Mouse (Mus musculus): ENCODE data around the gene Ifna11. TPM values are rescaled to one million over a fixed set of nuclear protein-coding genes. Genes with fewer than 3 reads are reported as not detected.

Gene Ifna11
- polyA plus RNA-seq (2012; ENCODE audit: low replicate concordance), result not detected in 2 replicates

GRCm38 (mm10) chr4:88819659-88820058 lies at the start of gene Ifna11:
TSS of gene Ifna11 (plus strand) at chr4:88819959.

GRCm38 (mm10) chr4:88773534-88773933 lies 46.2 kb upstream of the Ifna11 start, which contains the start of gene Gm13290:
TSS of gene Gm13290 (plus strand) at chr4:88773834.

DNA sequence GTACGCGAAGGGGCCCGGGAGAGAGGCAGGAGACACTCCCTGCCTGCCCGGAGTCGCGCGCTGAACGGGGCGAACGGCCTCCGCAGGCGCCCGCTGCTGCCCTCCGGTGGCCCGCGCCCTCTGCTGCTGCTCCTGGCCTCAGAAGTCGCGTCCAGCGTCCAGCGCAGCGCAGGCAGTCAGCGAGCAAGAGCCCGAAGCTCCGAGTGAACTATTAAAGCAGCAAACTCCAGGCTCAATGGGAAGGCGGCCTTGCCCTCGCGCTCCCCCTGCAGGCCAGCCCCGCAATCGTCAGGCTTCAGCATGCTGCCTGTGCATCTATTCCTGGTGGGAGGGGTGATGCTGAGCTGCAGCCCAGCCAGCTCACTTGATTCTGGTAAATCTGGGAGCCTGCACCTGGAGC lies 43.1 kb upstream of the Ifna11 start, which contains the start of gene Gm13289:
Gm13289 (plus strand) TSS at position 301 of the 400 bp plus-strand sequence.

DNA sequence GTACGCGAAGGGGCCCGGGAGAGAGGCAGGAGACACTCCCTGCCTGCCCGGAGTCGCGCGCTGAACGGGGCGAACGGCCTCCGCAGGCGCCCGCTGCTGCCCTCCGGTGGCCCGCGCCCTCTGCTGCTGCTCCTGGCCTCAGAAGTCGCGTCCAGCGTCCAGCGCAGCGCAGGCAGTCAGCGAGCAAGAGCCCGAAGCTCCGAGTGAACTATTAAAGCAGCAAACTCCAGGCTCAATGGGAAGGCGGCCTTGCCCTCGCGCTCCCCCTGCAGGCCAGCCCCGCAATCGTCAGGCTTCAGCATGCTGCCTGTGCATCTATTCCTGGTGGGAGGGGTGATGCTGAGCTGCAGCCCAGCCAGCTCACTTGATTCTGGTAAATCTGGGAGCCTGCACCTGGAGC lies 40.2 kb upstream of the Ifna11 start, which contains the start of gene Gm13272:
Gm13272 (plus strand) TSS at position 301 of the 400 bp plus-strand sequence.

GRCm38 (mm10) chr4:88781831-88782230 lies 37.9 kb upstream of the Ifna11 start, which contains the start of gene Ifnz:
TSS of gene Ifnz (plus strand) at chr4:88782131.

DNA sequence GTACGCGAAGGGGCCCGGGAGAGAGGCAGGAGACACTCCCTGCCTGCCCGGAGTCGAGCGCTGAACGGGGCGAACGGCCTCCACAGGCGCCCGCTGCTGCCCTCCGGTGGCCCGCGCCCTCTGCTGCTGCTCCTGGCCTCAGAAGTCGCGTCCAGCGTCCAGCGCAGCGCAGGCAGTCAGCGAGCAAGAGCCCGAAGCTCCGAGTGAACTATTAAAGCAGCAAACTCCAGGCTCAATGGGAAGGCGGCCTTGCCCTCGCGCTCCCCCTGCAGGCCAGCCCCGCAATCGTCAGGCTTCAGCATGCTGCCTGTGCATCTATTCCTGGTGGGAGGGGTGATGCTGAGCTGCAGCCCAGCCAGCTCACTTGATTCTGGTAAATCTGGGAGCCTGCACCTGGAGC lies 34.4 kb upstream of the Ifna11 start, which contains the start of gene Gm13276:
Gm13276 (plus strand) TSS at position 301 of the 400 bp plus-strand sequence.

DNA sequence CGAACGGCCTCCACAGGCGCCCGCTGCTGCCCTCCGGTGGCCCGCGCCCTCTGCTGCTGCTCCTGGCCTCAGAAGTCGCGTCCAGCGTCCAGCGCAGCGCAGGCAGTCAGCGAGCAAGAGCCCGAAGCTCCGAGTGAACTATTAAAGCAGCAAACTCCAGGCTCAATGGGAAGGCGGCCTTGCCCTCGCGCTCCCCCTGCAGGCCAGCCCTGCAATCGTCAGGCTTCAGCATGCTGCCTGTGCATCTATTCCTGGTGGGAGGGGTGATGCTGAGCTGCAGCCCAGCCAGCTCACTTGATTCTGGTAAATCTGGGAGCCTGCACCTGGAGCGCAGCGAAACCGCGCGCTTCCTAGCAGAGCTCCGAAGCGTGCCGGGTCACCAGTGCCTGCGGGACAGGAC lies 31.4 kb upstream of the Ifna11 start, which contains the start of gene Gm13277:
Gm13277 (plus strand) TSS at position 231 of the 400 bp plus-strand sequence.

DNA sequence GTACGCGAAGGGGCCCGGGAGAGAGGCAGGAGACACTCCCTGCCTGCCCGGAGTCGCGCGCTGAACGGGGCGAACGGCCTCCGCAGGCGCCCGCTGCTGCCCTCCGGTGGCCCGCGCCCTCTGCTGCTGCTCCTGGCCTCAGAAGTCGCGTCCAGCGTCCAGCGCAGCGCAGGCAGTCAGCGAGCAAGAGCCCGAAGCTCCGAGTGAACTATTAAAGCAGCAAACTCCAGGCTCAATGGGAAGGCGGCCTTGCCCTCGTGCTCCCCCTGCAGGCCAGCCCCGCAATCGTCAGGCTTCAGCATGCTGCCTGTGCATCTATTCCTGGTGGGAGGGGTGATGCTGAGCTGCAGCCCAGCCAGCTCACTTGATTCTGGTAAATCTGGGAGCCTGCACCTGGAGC lies 28.5 kb upstream of the Ifna11 start, which contains the start of gene Gm13278:
Gm13278 (plus strand) TSS at position 301 of the 400 bp plus-strand sequence.

GRCm38 (mm10) chr4:88793936-88794675 lies 25.7 kb upstream of the Ifna11 start, which contains the start of gene Gm13275:
TSS of gene Gm13275 (plus strand) at chr4:88794487.

GRCm38 (mm10) chr4:88797097-88797496 lies 22.7 kb upstream of the Ifna11 start, which contains the start of gene Gm13279:
TSS of gene Gm13279 (plus strand) at chr4:88797397.

DNA sequence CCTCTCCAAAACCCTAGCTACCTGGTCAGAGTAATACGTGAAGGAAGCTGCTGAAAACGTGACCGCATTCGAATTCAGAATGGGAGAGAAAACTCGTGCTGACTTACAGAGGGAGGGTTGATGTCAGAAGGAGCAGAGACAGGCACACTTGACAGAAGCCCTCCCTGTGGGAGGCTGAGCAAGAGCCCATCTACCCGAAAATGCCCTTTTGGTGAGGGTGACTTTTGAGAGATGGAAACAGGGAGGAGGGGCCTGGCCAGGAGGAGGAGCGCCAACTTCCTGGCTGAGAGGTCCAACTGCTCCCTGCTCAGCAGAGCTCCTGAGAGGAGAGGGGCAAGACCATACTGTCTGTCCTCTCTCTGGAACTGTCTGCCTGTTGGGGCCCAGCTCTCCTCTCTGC lies 20.4 kb upstream of the Ifna11 start, which contains the start of gene Gm13285:
Gm13285 (plus strand) TSS at position 301 of the 400 bp plus-strand sequence.

GRCm38 (mm10) chr4:88802954-88803353 lies 16.8 kb upstream of the Ifna11 start, which contains the start of gene Gm13287:
TSS of gene Gm13287 (plus strand) at chr4:88803254.

GRCm38 (mm10) chr4:88805231-88805630 lies 14.5 kb upstream of the Ifna11 start, which contains the start of gene Gm13288:
TSS of gene Gm13288 (plus strand) at chr4:88805531.

GRCm38 (mm10) chr4:88815928-88816327 lies 3.8 kb upstream of the Ifna11 start, which contains the start of gene Ifna7:
TSS of gene Ifna7 (plus strand) at chr4:88816228.

DNA sequence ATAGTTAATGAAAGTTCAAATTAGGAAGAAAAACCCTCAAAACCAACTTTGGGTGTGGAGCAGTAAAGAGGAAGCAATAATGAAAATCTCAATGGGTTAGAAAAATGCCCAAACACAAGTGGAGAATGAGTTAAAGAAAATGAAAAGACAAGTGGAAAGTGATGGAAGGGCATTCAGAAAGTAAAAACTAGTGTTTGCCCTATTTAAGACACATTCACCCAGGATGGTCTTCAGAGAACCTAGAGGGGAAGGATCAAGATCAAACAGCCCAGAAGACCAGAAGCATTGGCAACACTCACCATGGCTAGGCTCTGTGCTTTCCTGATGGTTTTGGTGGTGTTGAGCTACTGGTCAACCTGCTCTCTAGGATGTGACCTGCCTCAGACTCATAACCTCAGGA lies 7.4 kb downstream of the Ifna11 start, which contains the start of gene Ifna6:
Ifna6 (plus strand) TSS at position 301 of the 400 bp plus-strand sequence.

DNA sequence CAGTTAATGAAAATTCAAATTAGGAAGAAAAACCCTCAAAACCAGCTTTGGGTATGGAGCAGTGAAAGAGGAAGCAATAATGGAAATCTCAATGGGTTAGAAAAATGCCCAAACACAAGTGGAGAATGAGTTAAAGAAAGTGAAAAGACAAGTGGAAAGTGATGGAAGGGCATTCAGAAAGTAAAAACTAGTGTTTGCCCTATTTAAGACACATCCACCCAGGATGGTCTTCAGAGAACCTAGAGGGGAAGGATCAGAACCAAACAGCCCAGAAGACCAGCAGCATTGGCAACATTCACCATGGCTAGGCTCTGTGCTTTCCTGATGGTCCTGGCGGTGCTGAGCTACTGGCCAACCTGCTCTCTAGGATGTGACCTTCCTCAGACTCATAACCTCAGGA lies 15.5 kb downstream of the Ifna11 start, which contains the start of gene Ifna5:
Ifna5 (plus strand) TSS at position 301 of the 400 bp plus-strand sequence.

DNA sequence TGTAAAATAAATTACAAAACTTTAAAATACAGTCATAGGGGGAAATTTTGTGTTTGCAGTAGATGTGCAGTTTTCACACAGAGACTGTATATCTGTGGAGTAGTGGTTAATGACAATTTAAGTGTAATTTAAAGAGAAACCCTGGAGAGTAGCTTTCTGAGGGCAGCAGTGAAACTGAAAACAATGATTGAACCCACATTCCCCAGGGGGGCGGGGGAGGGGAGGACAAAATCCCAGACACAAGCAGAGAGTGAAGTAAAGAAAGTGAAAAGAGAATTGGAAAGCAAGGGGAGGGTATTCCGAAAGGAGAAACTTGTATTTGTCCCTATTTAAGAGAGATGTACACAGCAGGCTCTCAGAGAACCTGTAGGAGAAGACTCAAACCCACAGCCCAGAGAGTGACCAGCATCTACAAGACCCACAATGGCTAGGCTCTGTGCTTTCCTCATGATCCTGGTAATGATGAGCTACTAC lies 21.7 kb downstream of the Ifna11 start, which contains the start of gene Ifna4:
Ifna4 (plus strand) TSS at position 424 of the 474 bp plus-strand sequence.

DNA sequence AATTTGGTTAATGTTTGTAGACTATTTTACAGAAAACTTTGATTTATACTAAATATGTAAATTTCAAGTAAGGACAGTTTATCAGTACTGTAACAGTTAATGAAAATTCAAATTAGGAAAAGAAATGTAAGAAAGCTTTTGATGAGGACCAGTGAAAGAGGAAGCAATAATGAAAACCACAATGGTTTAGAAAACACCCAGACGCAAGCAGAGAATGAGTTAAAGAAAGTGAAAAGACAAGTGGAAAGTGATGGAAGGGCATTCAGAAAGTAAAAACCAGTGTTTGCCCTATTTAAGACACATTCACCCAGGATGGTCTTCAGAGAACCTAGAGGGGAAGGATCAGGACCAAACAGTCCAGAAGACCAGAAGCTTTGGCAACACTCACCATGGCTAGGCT lies 29.9 kb downstream of the Ifna11 start, which contains the start of gene Ifna1:
Ifna1 (plus strand) TSS at position 390 of the 400 bp plus-strand sequence.

Other genes with a start within 250 kb of the Ifna11 start
- gene Ifna14, start 248.2 kb upstream of the Ifna11 start, polyA plus RNA-seq (2012; ENCODE audit: low replicate concordance), result not detected in 2 replicates
- gene Ifna9, start 227.6 kb upstream of the Ifna11 start, polyA plus RNA-seq (2012; ENCODE audit: low replicate concordance), result not detected in 2 replicates
- gene Ifna12, start 216.6 kb upstream of the Ifna11 start, polyA plus RNA-seq (2012; ENCODE audit: low replicate concordance), result not detected in 2 replicates
- not detected in 2 replicates for gene C87499, start 185.5 kb upstream of the Ifna11 start, polyA plus RNA-seq (2012; ENCODE audit: low replicate concordance)
- not detected in 2 replicates for gene Ifna13, start 175.5 kb upstream of the Ifna11 start, polyA plus RNA-seq (2012; ENCODE audit: low replicate concordance)
- not detected in 2 replicates for gene Ifna16, start 143.0 kb upstream of the Ifna11 start, polyA plus RNA-seq (2012; ENCODE audit: low replicate concordance)
- gene Ifna2, start 136.0 kb upstream of the Ifna11 start, polyA plus RNA-seq (2012; ENCODE audit: low replicate concordance), result not detected in 2 replicates
- gene Ifnab, start 128.6 kb upstream of the Ifna11 start, polyA plus RNA-seq (2012; ENCODE audit: low replicate concordance), result not detected in 2 replicates
- not detected in 2 replicates for gene Gm26566, start 98.2 kb upstream of the Ifna11 start, polyA plus RNA-seq (2012; ENCODE audit: low replicate concordance)
- gene Klhl9, start 97.5 kb upstream of the Ifna11 start, polyA plus RNA-seq (2012; ENCODE audit: low replicate concordance), result 5.7 and 6.4 TPM in 2 replicates
- gene Gm13271, start 65.1 kb upstream of the Ifna11 start, polyA plus RNA-seq (2012; ENCODE audit: low replicate concordance), result not detected in 2 replicates
- gene Gm13283, start 59.8 kb upstream of the Ifna11 start, polyA plus RNA-seq (2012; ENCODE audit: low replicate concordance), result not detected in 2 replicates
- gene Gm13290, start 46.1 kb upstream of the Ifna11 start, polyA plus RNA-seq (2012; ENCODE audit: low replicate concordance), result not detected in 2 replicates
- not detected in 2 replicates for gene Gm13289, start 43.0 kb upstream of the Ifna11 start, polyA plus RNA-seq (2012; ENCODE audit: low replicate concordance)
- gene Gm13272, start 40.1 kb upstream of the Ifna11 start, polyA plus RNA-seq (2012; ENCODE audit: low replicate concordance), result not detected in 2 replicates
- not detected in 2 replicates for gene Ifnz, start 37.8 kb upstream of the Ifna11 start, polyA plus RNA-seq (2012; ENCODE audit: low replicate concordance)
- gene Gm13276, start 34.2 kb upstream of the Ifna11 start, polyA plus RNA-seq (2012; ENCODE audit: low replicate concordance), result not detected in 2 replicates
- gene Gm13277, start 31.3 kb upstream of the Ifna11 start, polyA plus RNA-seq (2012; ENCODE audit: low replicate concordance), result not detected in 2 replicates
- gene Gm13278, start 28.4 kb upstream of the Ifna11 start, polyA plus RNA-seq (2012; ENCODE audit: low replicate concordance), result not detected in 2 replicates
- not detected in 2 replicates for gene Gm13275, start 25.5 kb upstream of the Ifna11 start, polyA plus RNA-seq (2012; ENCODE audit: low replicate concordance)
- gene Gm13279, start 22.6 kb upstream of the Ifna11 start, polyA plus RNA-seq (2012; ENCODE audit: low replicate concordance), result not detected in 2 replicates
- gene Gm13285, start 20.3 kb upstream of the Ifna11 start, polyA plus RNA-seq (2012; ENCODE audit: low replicate concordance), result not detected in 2 replicates
- not detected in 2 replicates for gene Gm13287, start 16.7 kb upstream of the Ifna11 start, polyA plus RNA-seq (2012; ENCODE audit: low replicate concordance)
- not detected in 2 replicates for gene Gm13288, start 14.4 kb upstream of the Ifna11 start, polyA plus RNA-seq (2012; ENCODE audit: low replicate concordance)
- not detected in 2 replicates for gene Ifna7, start 3.7 kb upstream of the Ifna11 start, polyA plus RNA-seq (2012; ENCODE audit: low replicate concordance)
- gene Ifna6, start 7.5 kb downstream of the Ifna11 start, polyA plus RNA-seq (2012; ENCODE audit: low replicate concordance), result not detected in 2 replicates
- gene Ifna5, start 15.6 kb downstream of the Ifna11 start, polyA plus RNA-seq (2012; ENCODE audit: low replicate concordance), result not detected in 2 replicates
- not detected in 2 replicates for gene Ifna4, start 21.9 kb downstream of the Ifna11 start, polyA plus RNA-seq (2012; ENCODE audit: low replicate concordance)
- not detected in 2 replicates for gene Ifna1, start 30.1 kb downstream of the Ifna11 start, polyA plus RNA-seq (2012; ENCODE audit: low replicate concordance)
- not detected in 2 replicates for gene Ifne, start 60.2 kb downstream of the Ifna11 start, polyA plus RNA-seq (2012; ENCODE audit: low replicate concordance)

Measured in leukemia stem cell, adult 10-12 weeks (primary cell).